Mouse (Mus musculus): ENCODE measurements at regions not wholly inside any gene's neighbourhood (a gene's known extent, or its start where the extent isn't known, plus 50 kb on each side); places are given as distances from the start of the nearest gene placed in this dataset.

DNA sequence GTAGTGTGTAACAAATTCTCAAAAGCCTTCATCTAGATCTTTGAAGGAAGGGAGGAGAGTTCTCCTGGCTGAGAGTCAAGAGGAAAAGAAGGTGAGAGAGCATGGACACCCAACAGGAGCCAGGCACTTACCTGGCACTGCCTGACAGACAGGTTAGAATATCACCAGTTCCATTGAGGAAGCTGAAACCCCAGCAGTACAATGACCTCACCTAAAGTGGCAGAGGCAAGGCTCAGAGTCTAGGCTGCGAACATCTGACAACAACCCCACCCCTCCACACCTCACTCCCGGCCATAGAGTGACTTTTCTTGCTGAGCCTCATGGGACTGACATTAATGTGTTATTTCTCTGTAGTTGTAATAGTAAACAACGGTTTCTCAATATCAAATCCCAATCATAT lies 181.7 kb upstream of the Mgat5 start:
- H3K9ac ChIP-seq (ENCODE audit: low read depth, low read length), result no peak overlapping the region
- H3K4me3 ChIP-seq (ENCODE audit: low read depth, low read length), result no peak overlapping the region
- no peak overlapping the region for H3K27ac ChIP-seq (ENCODE audit: low read depth, low read length)
- H3K9me3 ChIP-seq (replicated peaks; ENCODE audit: control insufficient read depth, low read length), result no peaks in the 10 kb centered on the region
- H3K4me2 ChIP-seq, result no peak overlapping the region
- no peaks in the 10 kb centered on the region for H3K36me3 ChIP-seq (ENCODE audit: control insufficient read depth, insufficient read depth, low read length)
- H3K27me3 ChIP-seq (ENCODE audit: control insufficient read depth, insufficient read depth, low read length), result no peaks in the 10 kb centered on the region
- no peaks in the 10 kb centered on the region for H3K4me1 ChIP-seq (ENCODE audit: control insufficient read depth, insufficient read depth, low read length)
- 65% methylated on average over 3 of the region's 3 CpGs for WGBS (ENCODE audit: insufficient replicate concordance)
- ATAC-seq (replicated peaks; ENCODE audit: insufficient number of reproducible peaks, low FRiP score, low TSS enrichment), result no peak

DNA sequence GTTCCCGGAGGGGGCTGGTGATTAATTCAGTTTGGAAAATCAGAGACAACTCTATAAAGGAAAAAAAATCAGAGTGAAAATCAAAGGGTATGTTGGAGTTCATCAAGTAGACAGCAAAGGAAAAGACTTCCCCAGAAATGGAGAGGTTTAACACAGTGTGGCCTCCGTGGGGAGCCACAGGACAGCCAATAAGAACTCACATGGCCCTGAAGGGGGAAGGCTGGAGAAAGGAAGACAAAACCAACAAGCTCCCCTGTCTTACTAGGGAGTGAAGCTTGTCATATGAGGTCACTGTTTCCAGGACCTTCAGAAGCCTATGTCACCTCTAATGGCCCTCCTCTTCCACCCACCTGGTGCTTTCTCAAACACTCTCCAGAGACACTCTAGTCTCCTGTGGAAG lies 187.1 kb upstream of the Nckap5 start:
- Histone ChIP-seq H3K4me1 (ENCODE audit: control insufficient read depth, insufficient read depth, low read length) (no peaks in the 10 kb centered on the region), H3K27me3 (ENCODE audit: control insufficient read depth, insufficient read depth, low read length) (no peaks in the 10 kb centered on the region), H3K36me3 (ENCODE audit: control insufficient read depth, insufficient read depth, low read length) (no peaks in the 10 kb centered on the region), H3K9me3 (replicated peaks; ENCODE audit: control insufficient read depth, low read length) (no peaks in the 10 kb centered on the region), H3K4me2 (no peak overlapping the region), H3K4me3 (ENCODE audit: low read depth, low read length) (no peak overlapping the region), H3K27ac (ENCODE audit: low read depth, low read length) (no peak overlapping the region), H3K9ac (ENCODE audit: low read depth, low read length) (no peak overlapping the region)
- no peak for ATAC-seq (replicated peaks; ENCODE audit: insufficient number of reproducible peaks, low FRiP score, low TSS enrichment)
- WGBS (ENCODE audit: insufficient replicate concordance), result 64% methylated on average over 2 of the region's 2 CpGs

DNA sequence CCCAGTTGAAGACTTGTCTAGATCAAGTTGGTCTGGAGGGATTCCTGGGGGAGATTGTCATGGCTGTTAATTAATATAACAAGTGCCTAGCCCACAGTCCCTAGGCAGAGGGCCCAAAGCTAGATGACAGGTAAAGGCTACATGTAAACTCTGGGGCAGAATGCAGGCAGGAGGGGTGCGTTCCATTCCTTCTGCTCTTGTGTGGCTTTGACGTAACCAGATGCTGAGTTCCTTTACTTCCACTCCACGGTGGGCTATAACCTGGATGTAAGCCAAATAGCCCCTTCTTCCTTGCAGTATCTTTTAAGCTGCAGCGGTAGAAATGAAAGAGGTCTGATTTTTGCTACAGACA lies 185.3 kb upstream of the Nckap5 start:
- no peak for ATAC-seq (replicated peaks; ENCODE audit: insufficient number of reproducible peaks, low FRiP score, low TSS enrichment)
- Histone ChIP-seq H3K4me2 (no peak overlapping the region), H3K27me3 (ENCODE audit: control insufficient read depth, insufficient read depth, low read length) (no peaks in the 10 kb centered on the region), H3K4me1 (ENCODE audit: control insufficient read depth, insufficient read depth, low read length) (no peaks in the 10 kb centered on the region), H3K4me3 (ENCODE audit: low read depth, low read length) (no peak overlapping the region), H3K36me3 (ENCODE audit: control insufficient read depth, insufficient read depth, low read length) (no peaks in the 10 kb centered on the region), H3K9ac (ENCODE audit: low read depth, low read length) (no peak overlapping the region), H3K9me3 (replicated peaks; ENCODE audit: control insufficient read depth, low read length) (no peaks in the 10 kb centered on the region), H3K27ac (ENCODE audit: low read depth, low read length) (no peak overlapping the region)
- 58% methylated on average over 4 of the region's 4 CpGs for WGBS (ENCODE audit: insufficient replicate concordance)

DNA sequence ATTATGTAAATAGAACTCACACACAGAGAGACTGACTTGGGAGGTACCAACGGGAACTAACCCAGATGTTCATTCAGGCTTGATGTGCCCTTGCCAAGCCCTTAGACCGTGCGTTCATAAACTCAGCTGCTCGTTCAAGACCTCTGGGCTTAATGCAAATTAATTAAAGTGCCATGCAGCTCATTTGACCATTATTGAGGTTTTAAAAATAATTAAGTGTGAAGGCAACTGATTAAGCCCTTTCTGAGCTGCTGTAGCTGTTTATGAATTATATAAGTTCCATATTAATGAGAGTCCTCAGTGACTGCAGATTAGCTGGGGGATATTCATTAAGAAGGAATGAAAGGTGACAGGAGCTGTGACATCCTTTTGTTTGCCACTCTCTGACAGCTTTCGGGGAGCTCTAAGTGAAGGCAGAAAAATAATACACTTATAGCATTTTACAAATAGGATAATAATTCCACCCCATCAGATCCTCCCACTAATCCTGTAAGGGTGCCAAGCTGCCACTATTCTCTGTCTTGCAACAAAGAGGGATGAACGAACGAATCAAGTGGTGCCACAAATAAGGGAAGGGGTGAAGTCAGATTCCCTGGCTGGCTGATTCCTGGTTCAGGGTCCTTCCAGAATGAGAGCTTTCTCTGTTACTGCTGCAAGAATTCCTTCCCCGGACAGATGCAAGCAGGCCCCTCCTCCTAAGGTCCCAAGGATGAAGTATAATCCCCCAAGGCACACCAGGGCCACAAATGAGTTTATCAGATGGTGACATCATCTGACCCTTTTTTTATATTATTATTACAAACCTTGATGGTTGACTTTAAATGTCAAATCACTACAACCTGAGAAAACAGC lies 184.7 kb upstream of the Nckap5 start:
- Histone ChIP-seq H3K4me2 (no peak overlapping the region), H3K27ac (ENCODE audit: low read depth, low read length) (no peak overlapping the region), H3K9ac (ENCODE audit: low read depth, low read length) (no peak overlapping the region), H3K9me3 (replicated peaks; ENCODE audit: control insufficient read depth, low read length) (no peaks in the 10 kb centered on the region), H3K36me3 (ENCODE audit: control insufficient read depth, insufficient read depth, low read length) (no peaks in the 10 kb centered on the region), H3K4me3 (ENCODE audit: low read depth, low read length) (no peak overlapping the region), H3K27me3 (ENCODE audit: control insufficient read depth, insufficient read depth, low read length) (no peaks in the 10 kb centered on the region), H3K4me1 (ENCODE audit: control insufficient read depth, insufficient read depth, low read length) (no peaks in the 10 kb centered on the region)
- WGBS (ENCODE audit: insufficient replicate concordance), result 66% methylated on average over 8 of the region's 8 CpGs
- ATAC-seq (replicated peaks; ENCODE audit: insufficient number of reproducible peaks, low FRiP score, low TSS enrichment), result no peak

DNA sequence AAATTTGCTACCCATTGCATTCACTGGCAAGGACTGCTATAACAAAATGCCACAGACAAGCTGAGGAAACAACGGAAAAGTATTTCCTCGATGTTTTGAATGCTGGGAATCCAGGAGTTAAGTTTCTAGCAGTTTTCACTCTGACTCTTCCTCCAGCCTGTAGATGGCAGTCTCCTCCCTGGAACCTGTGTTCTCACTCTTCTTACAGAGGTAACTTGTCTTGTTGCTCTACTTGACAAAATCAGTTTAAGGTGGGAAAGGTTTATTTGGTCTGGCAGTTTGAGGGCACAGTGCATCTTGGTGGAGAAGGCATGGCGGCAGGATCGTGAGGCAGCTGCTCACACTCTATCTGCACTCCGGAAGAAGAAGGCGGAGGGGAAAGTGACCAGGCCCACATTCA lies 181.3 kb upstream of the Nckap5 start:
- no peaks in the 10 kb centered on the region for H3K4me1 ChIP-seq (ENCODE audit: control insufficient read depth, insufficient read depth, low read length)
- no peak overlapping the region for H3K4me2 ChIP-seq
- H3K27me3 ChIP-seq (ENCODE audit: control insufficient read depth, insufficient read depth, low read length), result no peaks in the 10 kb centered on the region
- H3K4me3 ChIP-seq (ENCODE audit: low read depth, low read length), result no peak overlapping the region
- H3K9ac ChIP-seq (ENCODE audit: low read depth, low read length), result no peak overlapping the region
- no peak for ATAC-seq (replicated peaks; ENCODE audit: insufficient number of reproducible peaks, low FRiP score, low TSS enrichment)
- WGBS (ENCODE audit: insufficient replicate concordance), result 63% methylated on average over 6 of the region's 6 CpGs
- H3K36me3 ChIP-seq (ENCODE audit: control insufficient read depth, insufficient read depth, low read length), result no peaks in the 10 kb centered on the region
- H3K9me3 ChIP-seq (replicated peaks; ENCODE audit: control insufficient read depth, low read length), result no peaks in the 10 kb centered on the region
- no peak overlapping the region for H3K27ac ChIP-seq (ENCODE audit: low read depth, low read length)

DNA sequence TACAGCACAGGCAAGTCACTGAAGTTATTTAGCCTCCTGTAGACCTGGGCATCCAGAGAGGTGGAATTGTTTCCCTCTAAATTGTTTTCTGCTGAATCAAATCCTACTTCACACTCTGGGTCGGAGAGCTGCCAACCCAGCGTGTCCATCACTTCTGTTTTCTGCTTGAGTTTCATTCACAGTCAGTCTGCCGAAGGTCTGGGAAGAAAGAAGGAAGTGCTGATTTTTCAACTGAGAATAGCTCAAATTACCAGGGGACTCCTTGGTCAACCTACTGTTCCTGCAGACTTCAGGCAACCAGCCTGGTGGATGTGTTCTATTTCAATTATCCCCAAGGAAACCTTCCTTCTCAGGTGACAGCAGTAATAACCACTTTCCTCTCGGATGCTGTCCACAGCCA lies 179.1 kb upstream of the Nckap5 start:
- Histone ChIP-seq H3K9me3 (replicated peaks; ENCODE audit: control insufficient read depth, low read length) (no peaks in the 10 kb centered on the region), H3K4me1 (ENCODE audit: control insufficient read depth, insufficient read depth, low read length) (no peaks in the 10 kb centered on the region), H3K4me2 (no peak overlapping the region), H3K9ac (ENCODE audit: low read depth, low read length) (no peak overlapping the region), H3K27ac (ENCODE audit: low read depth, low read length) (no peak overlapping the region), H3K27me3 (ENCODE audit: control insufficient read depth, insufficient read depth, low read length) (no peaks in the 10 kb centered on the region), H3K36me3 (ENCODE audit: control insufficient read depth, insufficient read depth, low read length) (no peaks in the 10 kb centered on the region), H3K4me3 (ENCODE audit: low read depth, low read length) (no peak overlapping the region)
- ATAC-seq (replicated peaks; ENCODE audit: insufficient number of reproducible peaks, low FRiP score, low TSS enrichment), result no peak
- WGBS (ENCODE audit: insufficient replicate concordance), result 68% methylated on average over 4 of the region's 4 CpGs

DNA sequence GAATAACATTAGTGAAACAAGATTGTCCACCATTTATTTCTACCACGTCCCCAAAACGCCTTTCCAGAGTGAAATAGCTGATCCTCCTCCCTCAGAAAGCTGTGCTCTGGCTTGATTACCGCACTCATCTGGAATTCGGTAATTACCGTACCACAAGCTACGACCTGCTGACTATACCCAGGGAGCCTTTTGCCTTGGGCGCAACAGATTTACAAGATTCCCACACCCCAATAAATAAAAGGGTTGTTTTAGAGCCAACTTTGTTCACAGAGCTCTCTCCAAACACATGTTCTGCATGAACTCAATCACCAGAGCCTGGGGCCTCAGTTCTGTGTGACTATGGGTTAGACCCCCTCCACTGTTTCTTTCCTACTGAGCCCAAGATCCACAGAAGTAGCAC lies 171.1 kb upstream of the Nckap5 start:
- no peaks in the 10 kb centered on the region for H3K4me1 ChIP-seq (ENCODE audit: control insufficient read depth, insufficient read depth, low read length)
- ATAC-seq (replicated peaks; ENCODE audit: insufficient number of reproducible peaks, low FRiP score, low TSS enrichment), result no peak

DNA sequence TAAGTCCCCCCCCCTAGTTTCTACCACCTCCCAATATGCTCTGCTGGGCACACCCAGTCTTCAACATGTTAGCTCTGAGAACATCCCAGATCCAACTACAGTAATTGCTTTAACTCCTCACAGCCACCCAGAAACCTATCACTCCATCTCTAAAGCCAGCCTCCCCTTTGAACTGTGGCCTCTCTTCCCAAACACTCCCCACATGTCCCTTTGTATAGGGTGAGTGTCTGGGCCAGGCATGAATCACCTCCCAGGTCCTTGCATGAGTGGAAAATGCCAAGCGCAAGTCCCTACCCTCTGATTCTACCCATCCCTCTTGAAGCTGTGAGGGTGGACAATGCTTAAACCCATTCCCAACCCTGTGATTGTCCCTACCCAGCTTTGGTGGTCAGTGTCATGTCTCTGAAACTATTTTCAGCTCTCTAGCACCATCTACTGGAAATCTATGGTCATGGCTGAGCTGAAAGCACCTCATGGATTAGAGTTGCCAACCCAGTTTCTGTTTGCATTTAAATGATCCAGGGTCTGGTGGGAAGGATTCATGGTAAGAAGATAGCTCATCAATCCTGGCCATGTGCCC lies 162.6 kb upstream of the Nckap5 start:
- no peaks in the 10 kb centered on the region for H3K27me3 ChIP-seq (ENCODE audit: control insufficient read depth, insufficient read depth, low read length)

More for the DNA sequence above, 171.1 kb upstream of the Nckap5 start:
- H3K27ac ChIP-seq (ENCODE audit: low read depth, low read length), result no peak overlapping the region
- no peaks in the 10 kb centered on the region for H3K9me3 ChIP-seq (replicated peaks; ENCODE audit: control insufficient read depth, low read length)
- 58% methylated on average over 7 of the region's 7 CpGs for WGBS (ENCODE audit: insufficient replicate concordance)
- H3K36me3 ChIP-seq (ENCODE audit: control insufficient read depth, insufficient read depth, low read length), result no peaks in the 10 kb centered on the region
- H3K9ac ChIP-seq (ENCODE audit: low read depth, low read length), result no peak overlapping the region
- H3K4me2 ChIP-seq, result no peak overlapping the region
- no peak overlapping the region for H3K4me3 ChIP-seq (ENCODE audit: low read depth, low read length)
- H3K27me3 ChIP-seq (ENCODE audit: control insufficient read depth, insufficient read depth, low read length), result no peaks in the 10 kb centered on the region

DNA sequence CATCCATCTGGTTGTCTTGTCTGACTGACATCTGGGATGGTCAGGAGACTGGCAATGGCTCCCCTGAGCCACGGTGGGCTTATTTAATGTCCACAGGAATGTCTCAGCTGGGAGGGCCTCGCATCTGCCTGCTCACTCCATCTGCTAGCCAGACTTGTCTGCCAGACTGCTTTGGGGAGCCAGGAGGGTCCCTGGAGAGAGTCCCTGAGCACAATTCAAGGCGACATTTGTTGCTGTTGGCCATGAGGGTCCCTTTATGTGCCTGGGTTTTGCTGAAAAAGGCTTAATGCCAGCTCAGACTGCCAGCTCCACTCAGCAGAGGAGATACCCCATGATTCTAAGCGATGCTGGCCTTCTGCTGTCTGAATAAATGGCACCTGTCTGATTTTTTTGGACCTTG lies 161.8 kb upstream of the Nckap5 start:
- Histone ChIP-seq H3K4me3 (ENCODE audit: low read depth, low read length) (no peak overlapping the region), H3K4me2 (no peak overlapping the region), H3K9me3 (replicated peaks; ENCODE audit: control insufficient read depth, low read length) (no peaks in the 10 kb centered on the region), H3K4me1 (ENCODE audit: control insufficient read depth, insufficient read depth, low read length) (no peaks in the 10 kb centered on the region), H3K36me3 (ENCODE audit: control insufficient read depth, insufficient read depth, low read length) (no peaks in the 10 kb centered on the region), H3K27ac (ENCODE audit: low read depth, low read length) (no peak overlapping the region), H3K9ac (ENCODE audit: low read depth, low read length) (no peak overlapping the region), H3K27me3 (ENCODE audit: control insufficient read depth, insufficient read depth, low read length) (no peaks in the 10 kb centered on the region)
- WGBS (ENCODE audit: insufficient replicate concordance), result 55% methylated on average over 4 of the region's 4 CpGs
- no peak for ATAC-seq (replicated peaks; ENCODE audit: insufficient number of reproducible peaks, low FRiP score, low TSS enrichment)

More for the DNA sequence above, 162.6 kb upstream of the Nckap5 start:
- no peaks in the 10 kb centered on the region for H3K4me1 ChIP-seq (ENCODE audit: control insufficient read depth, insufficient read depth, low read length)
- no peak overlapping the region for H3K4me2 ChIP-seq
- no peak overlapping the region for H3K27ac ChIP-seq (ENCODE audit: low read depth, low read length)
- WGBS (ENCODE audit: insufficient replicate concordance), result 60% methylated on average over 1 of the region's 1 CpGs
- ATAC-seq (replicated peaks; ENCODE audit: insufficient number of reproducible peaks, low FRiP score, low TSS enrichment), result no peak
- no peak overlapping the region for H3K9ac ChIP-seq (ENCODE audit: low read depth, low read length)
- no peak overlapping the region for H3K4me3 ChIP-seq (ENCODE audit: low read depth, low read length)
- H3K36me3 ChIP-seq (ENCODE audit: control insufficient read depth, insufficient read depth, low read length), result no peaks in the 10 kb centered on the region
- H3K9me3 ChIP-seq (replicated peaks; ENCODE audit: control insufficient read depth, low read length), result no peaks in the 10 kb centered on the region
